Mouse (Mus musculus): ENCODE data around the gene Gm21985. TPM values are rescaled to one million over a fixed set of nuclear protein-coding genes. Genes with fewer than 3 reads are reported as not detected.
A peak's percentile ranks its signal among the peaks of the same experiment; 100 is the strongest.

The Gm21985 gene
- polyA plus RNA-seq, 1 experiment, result not detected

DNA sequence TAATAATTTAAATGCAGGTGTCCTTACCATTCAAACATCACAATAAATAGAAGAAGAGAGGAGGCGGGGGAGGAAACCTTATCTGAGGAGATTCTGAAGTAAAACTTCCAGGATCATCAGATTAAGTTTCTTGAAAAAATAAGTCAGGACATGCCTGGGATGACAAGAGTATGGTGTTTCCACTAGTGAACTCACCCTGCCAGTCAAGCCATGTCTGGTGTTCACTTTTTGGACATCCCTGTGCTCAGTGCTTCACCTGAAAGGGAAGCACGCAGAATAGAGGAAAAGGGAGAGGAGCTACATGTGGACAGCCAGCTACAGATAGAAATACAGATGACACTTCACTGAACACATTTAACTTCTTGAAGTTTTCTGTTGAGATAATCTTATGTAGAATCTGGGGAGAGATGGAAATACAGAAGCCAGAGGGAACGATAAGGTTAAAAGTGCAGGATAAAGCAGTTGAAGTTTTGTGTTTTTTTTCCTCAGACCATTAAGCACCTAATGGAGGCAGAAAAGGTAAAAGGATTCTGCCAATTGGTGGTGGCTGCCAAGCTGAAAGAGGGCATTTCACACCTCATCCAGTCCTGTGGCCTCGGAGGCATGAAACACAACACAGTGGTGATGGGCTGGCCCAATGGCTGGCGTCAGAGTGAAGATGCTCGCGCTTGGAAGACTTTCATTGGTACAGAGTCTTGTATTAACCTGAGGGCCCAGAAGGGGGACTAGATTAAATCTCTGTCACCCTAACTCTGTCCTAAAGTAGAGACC, 87.8 kb downstream of the Gm21985 start:
- no peaks in the 10 kb centered on the region for H3K4me1 ChIP-seq (ENCODE audit: control insufficient read depth, insufficient read depth, insufficient read length, low read length)
- WGBS, result 90% methylated on average over 7 of the region's 7 CpGs
- no peak overlapping the region for H3K4me3 ChIP-seq (ENCODE audit: low read depth, low read length)
- H3K36me3 ChIP-seq (ENCODE audit: control insufficient read depth, insufficient read depth, low read length), result peaks cover 75% of the 10 kb centered on the region
- H3K27ac ChIP-seq (ENCODE audit: insufficient read depth, low read depth, low read length), result no peak overlapping the region
- TF ChIP-seq POLR2A (IDR thresholded peaks at IDR 0.05; ENCODE audit: low read depth, low read length) (no peak), CTCF (IDR thresholded peaks at IDR 0.05; ENCODE audit: extremely low read depth, insufficient read length, insufficient replicate concordance, low read depth, low read length) (no peak)
- no peaks in the 10 kb centered on the region for H3K27me3 ChIP-seq (ENCODE audit: control insufficient read depth, insufficient read depth, low read length)

DNA sequence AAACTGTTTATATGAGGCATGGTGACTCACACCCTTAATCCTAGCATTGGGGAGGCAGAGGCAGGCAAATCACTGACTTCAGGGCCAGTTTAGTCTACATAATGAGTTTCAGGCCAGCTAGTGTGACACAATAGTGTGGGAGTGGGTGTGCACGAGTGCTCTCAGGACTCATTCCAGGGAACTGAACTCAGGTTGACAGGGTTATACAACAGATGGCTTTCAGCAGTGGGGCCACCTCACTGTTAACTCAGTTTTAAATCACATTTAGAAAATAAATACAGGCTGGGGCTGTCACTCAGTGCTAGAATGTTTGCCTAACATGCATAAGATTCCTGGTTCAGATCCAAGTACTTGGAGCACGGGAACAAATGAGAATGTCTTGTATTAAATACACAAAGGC, 93.5 kb downstream of the Gm21985 start:
- 63% methylated on average over 2 of the region's 2 CpGs for WGBS
- Histone ChIP-seq H3K27me3 (ENCODE audit: control insufficient read depth, insufficient read depth, low read length) (no peaks in the 10 kb centered on the region), H3K4me3 (ENCODE audit: low read depth, low read length) (no peak overlapping the region), H3K4me1 (ENCODE audit: control insufficient read depth, insufficient read depth, insufficient read length, low read length) (no peaks in the 10 kb centered on the region), H3K36me3 (ENCODE audit: control insufficient read depth, insufficient read depth, low read length) (peaks cover 75% of the 10 kb centered on the region), H3K27ac (ENCODE audit: insufficient read depth, low read depth, low read length) (no peak overlapping the region)
- TF ChIP-seq CTCF (IDR thresholded peaks at IDR 0.05; ENCODE audit: extremely low read depth, insufficient read length, insufficient replicate concordance, low read depth, low read length), result no peak
- TF ChIP-seq POLR2A (IDR thresholded peaks at IDR 0.05; ENCODE audit: low read depth, low read length), result no peak

DNA sequence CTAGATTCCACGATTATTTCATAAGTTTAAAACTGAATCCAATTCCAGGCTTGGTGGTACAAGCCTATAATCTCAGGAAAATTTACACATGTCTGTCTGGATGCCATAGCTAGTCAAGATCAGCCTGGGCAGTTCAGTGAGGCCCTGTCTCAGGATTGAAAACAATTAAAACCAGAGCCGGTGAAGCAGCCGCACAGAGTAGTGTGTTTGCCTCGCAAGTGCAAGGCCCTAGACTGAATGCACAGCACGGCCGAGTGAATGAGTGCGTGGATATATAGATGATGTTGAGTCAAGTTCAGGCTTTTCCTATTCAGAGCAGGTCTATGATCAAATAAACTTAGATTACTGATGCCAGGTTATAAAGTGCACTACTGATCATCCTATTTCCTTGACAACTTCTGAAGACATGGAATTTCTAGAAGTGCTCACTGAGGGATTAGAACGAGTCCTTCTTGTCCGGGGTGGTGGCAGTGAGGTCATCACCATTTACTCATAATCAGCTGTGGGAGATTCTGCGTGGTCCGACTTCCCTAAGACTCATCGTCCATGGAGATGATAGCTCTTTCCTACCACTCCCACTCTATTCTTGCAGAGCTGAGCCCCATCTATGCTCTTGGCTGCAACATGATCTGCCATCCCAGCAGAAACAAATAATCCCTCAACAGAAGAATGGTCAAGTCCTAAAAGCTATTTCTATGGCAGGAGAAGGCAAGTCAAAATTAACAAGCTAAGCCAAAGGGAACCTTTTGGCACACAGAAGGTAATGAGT, 94.1 kb downstream of the Gm21985 start:
- Histone ChIP-seq H3K27ac (ENCODE audit: insufficient read depth, low read depth, low read length) (no peak overlapping the region), H3K27me3 (ENCODE audit: control insufficient read depth, insufficient read depth, low read length) (no peaks in the 10 kb centered on the region), H3K4me3 (ENCODE audit: low read depth, low read length) (no peak overlapping the region), H3K36me3 (ENCODE audit: control insufficient read depth, insufficient read depth, low read length) (peaks cover 70% of the 10 kb centered on the region), H3K4me1 (ENCODE audit: control insufficient read depth, insufficient read depth, insufficient read length, low read length) (no peaks in the 10 kb centered on the region)
- 86% methylated on average over 12 of the region's 12 CpGs for WGBS
- TF ChIP-seq POLR2A (IDR thresholded peaks at IDR 0.05; ENCODE audit: low read depth, low read length), result no peak
- TF ChIP-seq CTCF (IDR thresholded peaks at IDR 0.05; ENCODE audit: extremely low read depth, insufficient read length, insufficient replicate concordance, low read depth, low read length), result no peak

GRCm38 (mm10) chr2:112360781-112361169, 94.7 kb downstream of the Gm21985 start:
- Histone ChIP-seq H3K4me1 (ENCODE audit: control insufficient read depth, insufficient read depth, insufficient read length, low read length) (no peaks in the 10 kb centered on the region), H3K4me3 (ENCODE audit: low read depth, low read length) (no peak overlapping the region), H3K27ac (ENCODE audit: insufficient read depth, low read depth, low read length) (no peak overlapping the region), H3K36me3 (ENCODE audit: control insufficient read depth, insufficient read depth, low read length) (peaks cover 64% of the 10 kb centered on the region), H3K27me3 (ENCODE audit: control insufficient read depth, insufficient read depth, low read length) (no peaks in the 10 kb centered on the region)
- TF ChIP-seq POLR2A (IDR thresholded peaks at IDR 0.05; ENCODE audit: low read depth, low read length) (no peak), CTCF (IDR thresholded peaks at IDR 0.05; ENCODE audit: extremely low read depth, insufficient read length, insufficient replicate concordance, low read depth, low read length) (no peak)
- WGBS, result 77% methylated on average over 2 of the region's 2 CpGs

- peaks cover 11% of the 10 kb centered on the region for H3K36me3 ChIP-seq (ENCODE audit: control insufficient read depth, insufficient read depth, low read length)
- H3K27me3 ChIP-seq (ENCODE audit: control insufficient read depth, insufficient read depth, low read length), result no peaks in the 10 kb centered on the region
- H3K4me3 ChIP-seq (ENCODE audit: low read depth, low read length), result peak overlapping the region; percentile 91
- H3K4me1 ChIP-seq (ENCODE audit: control insufficient read depth, insufficient read depth, insufficient read length, low read length), result no peaks in the 10 kb centered on the region
- TF ChIP-seq POLR2A (IDR thresholded peaks at IDR 0.05; ENCODE audit: low read depth, low read length) (no peak), CTCF (IDR thresholded peaks at IDR 0.05; ENCODE audit: extremely low read depth, insufficient read length, insufficient replicate concordance, low read depth, low read length) (no peak)
- 10% methylated on average over 15 of the region's 15 CpGs for WGBS
- H3K27ac ChIP-seq (ENCODE audit: insufficient read depth, low read depth, low read length), result no peak overlapping the region
Observed at GRCm38 (mm10) chr2:112367222-112367621, 101.1 kb downstream of the Gm21985 start.

DNA sequence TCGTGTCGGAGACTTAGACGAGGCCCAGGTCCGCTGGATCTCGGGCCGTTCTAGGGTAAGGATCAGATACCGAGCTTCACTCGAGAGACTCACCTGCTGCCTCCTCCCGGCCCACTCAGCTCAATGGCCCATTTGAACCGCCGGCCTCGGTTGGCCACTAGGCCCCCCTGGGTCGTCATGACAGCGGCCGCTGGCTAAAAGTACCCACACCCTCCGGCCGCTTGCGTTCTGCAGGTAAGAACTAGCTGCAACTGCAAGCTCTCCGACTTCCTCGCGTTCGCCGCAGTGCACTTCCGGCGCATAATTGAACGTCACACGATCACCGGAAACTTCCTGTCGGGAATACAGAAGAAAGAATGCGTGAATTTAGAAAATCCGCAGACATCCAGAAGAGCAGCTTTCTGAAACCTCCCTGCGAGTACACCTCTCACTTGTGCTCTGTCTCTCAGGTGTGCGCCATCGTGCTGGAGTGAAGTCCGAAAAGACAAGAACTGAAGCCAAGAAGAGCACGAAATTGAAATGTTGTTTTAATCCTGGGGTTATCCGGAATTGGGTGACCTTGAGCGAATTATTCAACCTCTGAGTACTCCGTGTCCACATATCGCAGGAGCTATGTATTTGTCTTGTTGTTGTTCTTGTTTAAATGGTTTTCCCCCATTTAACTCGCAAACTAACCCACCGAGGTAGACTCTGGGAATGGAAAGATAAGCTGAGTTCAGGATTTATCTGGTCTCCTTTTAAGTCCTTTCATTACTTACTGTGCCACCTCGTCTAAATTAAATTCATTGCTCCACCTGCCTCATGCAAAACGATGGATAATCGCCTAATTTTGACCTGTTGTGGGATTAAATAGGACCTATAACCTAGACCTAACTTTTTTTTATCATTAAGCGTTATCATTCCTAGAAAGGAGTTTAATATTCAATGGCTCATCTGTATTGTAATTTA, 101.9 kb downstream of the Gm21985 start, which contains the start of gene Emc4:
Emc4 (minus strand) TSS at position 302 of the 948 bp plus-strand sequence.
- H3K4me1 ChIP-seq (ENCODE audit: control insufficient read depth, insufficient read depth, insufficient read length, low read length), result no peaks in the 10 kb centered on the region
- H3K27ac ChIP-seq (ENCODE audit: insufficient read depth, low read depth, low read length), result peak within 1 kb of the TSS; percentile 72
- TF ChIP-seq POLR2A (IDR thresholded peaks at IDR 0.05; ENCODE audit: low read depth, low read length) (peak; percentile 59; the same call in 1 of the 2 replicates), CTCF (IDR thresholded peaks at IDR 0.05; ENCODE audit: extremely low read depth, insufficient read length, insufficient replicate concordance, low read depth, low read length) (no peak)
- WGBS, result under 1% methylated on average over 46 of the region's 46 CpGs
- H3K27me3 ChIP-seq (ENCODE audit: control insufficient read depth, insufficient read depth, low read length), result no peaks in the 10 kb centered on the region
- H3K36me3 ChIP-seq (ENCODE audit: control insufficient read depth, insufficient read depth, low read length), result peaks cover 7% of the 10 kb centered on the region
- H3K4me3 ChIP-seq (ENCODE audit: low read depth, low read length), result peak within 1 kb of the TSS; percentile 91
